Mouse (Mus musculus) kidney, postnatal 25 days (tissue): ENCODE measurements around the gene Nup133.

Source experiments
- DNase-seq, 2 experiments: peaks; one replicate each; pipeline ENCODE4 v3.0.0; 2021; ENCODE audit warnings: mixed read lengths in 2 of 2

Gene Nup133

GRCm38 (mm10) chr8:123950077-123950802 lies 1.2 kb upstream of the Nup133 start:
- DNase-seq, result peak; percentile 70 to 73

- no peak for DNase-seq
These were observed 571 bp upstream of the Nup133 start for GRCm38 (mm10) chr8:123949686-123949986.

GRCm38 (mm10) chr8:123929026-123929425 lies 20.0 kb downstream of the Nup133 start:
- DNase-seq, result no peak

GRCm38 (mm10) chr8:123925671-123926070 lies 23.4 kb downstream of the Nup133 start:
- DNase-seq, result no peak

- DNase-seq, result peak; percentile 83 to 86
These were observed 24.3 kb downstream of the Nup133 start for GRCm38 (mm10) chr8:123924719-123925118.

- DNase-seq, result no peak
These were observed 34.4 kb downstream of the Nup133 start for GRCm38 (mm10) chr8:123914635-123915034.

- DNase-seq, result no peak
These were observed 36.8 kb downstream of the Nup133 start for GRCm38 (mm10) chr8:123912265-123912664.

GRCm38 (mm10) chr8:123907604-123908003 lies 41.5 kb downstream of the Nup133 start:
- no peak for DNase-seq

- no peak for DNase-seq
These were observed 46.4 kb downstream of the Nup133 start for GRCm38 (mm10) chr8:123902653-123903052.

GRCm38 (mm10) chr8:123899366-123899765 lies 49.7 kb downstream of the Nup133 start:
- DNase-seq, result no peak

- no peak for DNase-seq
These were observed 50.5 kb downstream of the Nup133 start for GRCm38 (mm10) chr8:123898576-123898975.

- no peak for DNase-seq
These were observed 52.3 kb downstream of the Nup133 start for GRCm38 (mm10) chr8:123896774-123897173.

GRCm38 (mm10) chr8:123896366-123896761 lies 52.7 kb downstream of the Nup133 start:
- DNase-seq, result no peak

GRCm38 (mm10) chr8:123895680-123896365 lies 53.2 kb downstream of the Nup133 start:
- no peak for DNase-seq

GRCm38 (mm10) chr8:123895230-123895629 lies 53.8 kb downstream of the Nup133 start:
- no peak for DNase-seq

- DNase-seq, result no peak
These were observed 54.5 kb downstream of the Nup133 start, which contains the start of gene Acta1 for GRCm38 (mm10) chr8:123894502-123895097. Gene Acta1, minus strand, starts transcription at chr8:123894751.

GRCm38 (mm10) chr8:123893413-123893812 lies 55.7 kb downstream of the Nup133 start:
- no peak for DNase-seq

GRCm38 (mm10) chr8:123892586-123893155 lies 56.4 kb downstream of the Nup133 start:
- no peak for DNase-seq

GRCm38 (mm10) chr8:123891883-123892585 lies 57.0 kb downstream of the Nup133 start:
- no peak for DNase-seq

- peak; percentile 43 to 50 for DNase-seq
These were observed 57.8 kb downstream of the Nup133 start for GRCm38 (mm10) chr8:123891271-123891670.

GRCm38 (mm10) chr8:123889797-123890196 lies 59.3 kb downstream of the Nup133 start:
- DNase-seq, result no peak

- no peak for DNase-seq
These were observed 61.1 kb downstream of the Nup133 start for GRCm38 (mm10) chr8:123887956-123888355.

GRCm38 (mm10) chr8:123887163-123887562 lies 61.9 kb downstream of the Nup133 start:
- no peak for DNase-seq
